Mouse (Mus musculus): ENCODE measurements around the gene Mars2.

The Mars2 gene

DNA sequence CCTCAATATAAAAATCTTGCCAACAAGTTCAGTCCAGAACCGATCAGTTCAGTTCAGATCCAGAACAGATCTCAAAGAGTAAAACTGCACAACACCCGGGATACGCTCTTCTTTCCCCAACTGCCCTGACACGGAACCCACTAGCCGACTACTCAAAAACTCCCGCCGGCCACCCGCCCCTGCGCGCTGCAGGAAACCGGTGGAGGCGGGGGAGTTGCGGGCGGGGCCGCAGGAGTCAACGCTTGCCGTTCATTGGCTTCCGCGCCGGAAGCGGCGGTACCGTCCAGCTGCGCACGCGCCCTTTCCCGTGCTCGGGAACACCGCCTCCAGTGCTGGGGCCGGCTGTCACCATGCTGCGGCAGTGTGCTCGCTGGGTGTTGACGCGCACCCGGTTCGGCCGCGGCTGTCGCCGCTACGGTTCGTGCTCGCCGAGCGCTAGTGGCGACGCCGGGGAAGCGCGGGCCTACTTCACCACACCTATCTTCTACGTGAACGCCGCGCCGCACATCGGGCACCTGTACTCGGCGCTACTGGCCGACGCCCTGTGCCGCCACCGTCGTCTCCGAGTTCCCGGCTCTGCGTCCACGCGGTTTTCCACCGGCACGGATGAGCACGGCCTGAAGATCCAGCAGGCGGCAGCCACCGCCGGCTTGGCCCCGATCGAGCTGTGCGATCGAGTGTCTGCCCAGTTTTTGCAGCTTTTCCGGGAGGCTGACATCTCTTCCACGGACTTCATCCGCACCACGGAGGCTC, at the start of gene Mars2:
Gene Mars2, plus strand, starts transcription at position 288 of the 753 bp plus-strand sequence.
- DNase-seq: peak; percentile 95

GRCm38 (mm10) chr1:55192015-55192414, 45.0 kb upstream of the Mars2 start:
- DNase-seq: no peak

GRCm38 (mm10) chr1:55192824-55193223, 44.2 kb upstream of the Mars2 start:
- no peak for DNase-seq

DNA sequence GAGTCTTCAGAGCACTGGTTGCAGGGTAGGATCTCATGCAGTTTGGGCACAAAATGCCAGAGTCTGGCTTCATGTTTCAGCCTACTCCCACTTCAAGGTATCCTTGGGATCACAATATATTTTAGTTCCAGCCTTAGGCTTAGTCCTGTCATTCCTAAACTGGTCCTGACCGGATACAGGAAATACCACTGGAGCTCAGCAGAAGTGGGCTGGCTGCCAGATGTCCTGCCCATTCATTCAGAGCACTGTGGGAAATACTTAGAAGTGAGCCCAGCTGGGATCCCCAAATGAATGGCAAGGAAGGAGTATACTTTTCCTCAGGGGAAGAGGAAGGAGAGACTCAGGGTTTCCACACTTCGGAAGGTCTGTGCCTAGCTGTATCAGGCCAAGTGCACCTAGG, 43.7 kb upstream of the Mars2 start:
- DNase-seq: no peak

GRCm38 (mm10) chr1:55194064-55194915, 42.7 kb upstream of the Mars2 start:
- DNase-seq: no peak

DNA sequence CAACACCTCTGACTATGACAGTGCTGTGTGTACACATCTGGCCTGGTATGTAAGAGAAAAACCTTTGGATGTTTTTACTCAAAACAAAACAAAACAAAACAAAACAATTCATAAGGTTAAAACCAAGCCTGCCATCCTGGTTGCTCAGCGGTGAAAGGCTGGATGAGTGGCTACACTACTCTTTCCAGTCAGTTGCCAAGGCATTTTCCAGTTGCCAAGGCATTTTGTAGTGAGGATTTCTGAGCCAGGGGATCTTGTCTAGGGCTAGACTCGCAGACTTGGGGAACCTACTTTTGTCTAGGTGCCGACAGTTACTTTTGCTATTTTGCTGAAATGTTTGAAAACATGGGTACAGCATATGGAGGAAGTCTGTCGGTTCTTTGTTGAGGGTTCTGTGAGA, 42.0 kb upstream of the Mars2 start:
- no peak for DNase-seq

DNA sequence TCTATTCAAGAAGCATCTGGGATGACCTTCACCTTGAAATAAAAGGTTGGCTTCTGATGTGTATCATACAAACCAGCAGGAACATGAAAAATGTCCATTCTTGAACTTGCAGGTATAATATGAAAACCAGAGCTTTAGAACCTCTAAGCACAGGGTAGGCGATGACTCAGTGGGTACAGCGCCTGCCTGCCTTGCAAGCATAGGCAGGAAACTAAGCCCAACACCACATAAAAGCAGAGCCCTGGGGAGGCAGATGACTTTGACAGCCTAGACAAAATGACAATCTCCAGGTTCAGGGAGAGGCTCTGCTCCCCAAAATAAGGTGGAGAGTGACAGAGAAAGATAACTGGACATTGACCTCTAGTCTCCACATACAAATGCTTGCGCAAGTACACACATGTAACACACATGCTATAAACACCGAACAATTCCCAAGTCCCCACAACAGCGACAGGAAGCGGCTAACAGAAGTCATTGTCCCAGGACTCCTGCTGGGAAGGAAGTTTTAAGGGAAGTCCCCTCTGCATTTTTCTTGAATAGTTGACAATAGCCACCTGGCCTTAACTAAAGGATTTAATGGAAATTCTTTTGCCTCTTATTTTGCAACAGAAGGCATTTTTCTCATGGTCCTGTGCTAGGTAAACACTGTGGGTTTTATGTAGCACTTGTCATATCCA, 40.5 kb upstream of the Mars2 start:
- no peak for DNase-seq

DNA sequence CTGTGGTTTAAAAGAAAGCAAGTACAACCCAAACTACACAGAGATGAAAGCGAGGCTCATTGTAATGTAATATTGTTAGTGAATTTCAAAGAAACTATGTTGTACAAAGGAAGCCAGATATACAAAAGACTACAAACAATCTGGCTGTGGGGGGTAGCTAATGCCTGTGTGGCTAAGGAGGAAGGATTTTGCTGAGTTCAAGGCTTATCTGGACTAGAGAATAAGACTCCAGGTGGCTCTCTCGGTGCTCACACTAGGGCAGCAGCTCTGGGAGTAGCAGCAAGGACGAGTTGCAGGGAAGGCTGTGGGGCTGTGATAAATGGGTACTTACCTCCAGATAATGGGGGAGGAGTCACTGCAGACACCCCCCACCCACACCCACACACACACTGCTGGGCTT, 38.3 kb upstream of the Mars2 start:
- DNase-seq: no peak

DNA sequence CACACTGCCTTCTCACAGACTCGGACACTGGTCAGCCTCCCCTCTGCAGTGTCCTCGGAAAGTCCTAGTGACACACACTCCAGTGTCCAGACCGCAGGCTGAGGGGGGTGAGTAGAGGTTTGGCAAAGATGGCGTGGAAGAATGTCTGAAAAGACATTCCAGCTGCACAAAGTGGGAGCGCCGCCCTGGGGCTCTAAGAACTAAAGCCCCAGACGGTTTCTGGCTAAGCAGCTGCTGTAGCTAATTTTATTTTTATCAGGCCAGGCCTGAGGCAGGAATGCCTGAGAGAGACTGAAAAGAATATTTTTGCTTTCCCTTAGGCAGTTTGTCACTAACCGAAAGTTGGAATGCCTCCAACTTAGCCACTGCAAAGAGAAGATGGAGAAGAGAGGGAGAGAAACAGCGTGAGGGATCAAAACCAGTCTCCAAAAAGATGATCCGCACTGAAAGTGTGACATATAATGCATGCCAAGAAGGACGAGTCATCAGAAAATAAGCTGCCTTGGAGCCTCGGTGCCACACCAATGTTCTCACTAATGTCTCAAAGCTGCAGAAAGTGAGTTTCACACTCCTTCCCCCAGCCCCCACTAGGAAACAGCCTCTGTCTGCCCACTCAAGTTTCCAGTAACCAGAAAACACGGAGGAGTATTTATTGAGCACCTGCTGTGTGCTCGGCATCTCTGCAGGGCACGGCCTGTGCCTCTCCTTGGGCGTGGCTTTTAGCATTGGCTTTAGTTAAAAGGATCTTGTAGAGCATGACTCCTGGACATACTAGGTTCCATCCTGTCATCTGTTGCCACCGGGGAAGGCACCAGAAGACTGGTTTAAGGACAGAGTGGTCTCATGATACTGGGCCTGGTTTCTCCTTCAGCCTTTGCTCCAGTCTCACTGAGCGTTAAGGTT, 34.9 kb upstream of the Mars2 start:
- peak; percentile 33 for DNase-seq

GRCm38 (mm10) chr1:55205808-55206327, 31.1 kb upstream of the Mars2 start:
- DNase-seq: no peak

DNA sequence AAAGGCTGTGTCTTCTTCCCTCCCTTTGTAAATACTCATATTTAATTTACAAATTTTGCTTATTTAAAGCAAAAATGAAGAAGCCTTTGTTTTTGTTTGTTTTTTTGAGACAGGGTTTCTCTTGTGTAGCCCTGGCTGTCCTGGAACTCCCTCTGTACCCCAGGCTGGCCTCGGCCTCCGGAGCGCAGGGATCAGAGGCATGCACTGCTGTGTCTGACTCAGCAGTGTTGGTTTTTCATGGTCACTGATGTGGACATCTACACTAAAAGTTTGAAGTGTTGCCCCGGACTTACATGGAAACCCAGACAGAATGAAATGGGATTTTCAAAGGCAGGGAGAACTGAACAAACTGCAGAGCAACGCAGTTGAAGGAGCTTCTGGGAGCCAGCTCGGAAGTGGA, 29.4 kb upstream of the Mars2 start:
- no peak for DNase-seq

- DNase-seq: no peak
Observed at GRCm38 (mm10) chr1:55208500-55209140, 28.4 kb upstream of the Mars2 start.

GRCm38 (mm10) chr1:55210202-55210965, 26.6 kb upstream of the Mars2 start:
- DNase-seq: no peak

DNA sequence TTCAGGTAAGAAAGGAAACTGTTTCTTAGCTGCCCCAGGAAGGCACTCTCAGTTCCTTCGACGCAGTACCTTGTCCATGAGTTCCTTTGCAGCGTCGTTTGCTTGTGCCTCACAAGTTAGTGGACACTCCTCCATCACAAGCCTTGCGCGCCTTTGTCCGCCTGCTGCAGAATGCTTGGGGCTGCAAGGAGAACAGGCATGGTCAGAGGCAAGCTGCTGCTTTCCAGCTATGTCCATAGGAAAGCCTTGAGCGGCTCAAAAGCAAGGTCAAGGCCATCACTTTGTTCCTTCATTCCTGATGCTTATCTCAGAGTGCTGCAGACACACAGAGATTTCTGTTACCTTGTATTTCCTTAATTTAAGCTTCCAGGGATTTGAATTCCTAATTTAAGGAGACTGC, 25.9 kb upstream of the Mars2 start:
- no peak for DNase-seq

DNA sequence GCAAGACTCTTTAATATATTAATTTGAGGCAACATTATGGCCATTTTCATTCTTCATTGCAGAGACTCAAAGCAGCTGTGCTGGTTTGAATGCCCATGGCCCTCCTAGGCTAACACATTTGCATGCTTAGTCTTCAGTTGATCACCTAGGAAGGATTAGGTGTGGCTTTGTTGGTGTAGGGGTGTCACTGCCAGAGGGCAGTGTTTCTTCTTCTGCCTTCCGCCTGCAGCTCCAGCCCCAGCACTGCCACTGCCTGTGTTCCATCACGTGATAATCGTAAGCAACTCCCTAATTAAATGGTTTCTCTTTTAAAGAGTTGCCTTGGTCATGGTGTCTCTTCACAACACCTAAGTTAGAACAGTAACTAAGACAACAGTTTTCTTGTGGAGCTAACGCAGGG, 24.2 kb upstream of the Mars2 start:
- DNase-seq: no peak

- DNase-seq: no peak
Observed at GRCm38 (mm10) chr1:55213475-55213874, 23.5 kb upstream of the Mars2 start.

- no peak for DNase-seq
Observed at GRCm38 (mm10) chr1:55213936-55214335, 23.0 kb upstream of the Mars2 start.

- DNase-seq: no peak
Observed at GRCm38 (mm10) chr1:55215185-55215813, 21.7 kb upstream of the Mars2 start.

GRCm38 (mm10) chr1:55217191-55217590, 19.8 kb upstream of the Mars2 start:
- no peak for DNase-seq

- DNase-seq: no peak
Observed at GRCm38 (mm10) chr1:55221352-55221751, 15.6 kb upstream of the Mars2 start.

Measured in layer of hippocampus, adult 9-11 months (tissue).